Mouse (Mus musculus) cerebral cortex, adult 2 months (tissue): ENCODE data around the gene Galnt2.

Experiments
- WGBS: fragments of 180-500 bp; shearing (Covaris S2); methylation state at CpG from one replicate; pipeline ENCODE4 v1.1.7; 2018; 5-methylcytosine and 5-hydroxymethylcytosine counted together

Galnt2 gene

GRCm38 (mm10) chr8:124370422-124371183, 139.4 kb downstream of the Galnt2 start:
- WGBS: 59% methylated on average over 17 of the region's 17 CpGs

GRCm38 (mm10) chr8:124371410-124372123, 140.4 kb downstream of the Galnt2 start:
- WGBS: 65% methylated on average over 23 of the region's 23 CpGs

DNA sequence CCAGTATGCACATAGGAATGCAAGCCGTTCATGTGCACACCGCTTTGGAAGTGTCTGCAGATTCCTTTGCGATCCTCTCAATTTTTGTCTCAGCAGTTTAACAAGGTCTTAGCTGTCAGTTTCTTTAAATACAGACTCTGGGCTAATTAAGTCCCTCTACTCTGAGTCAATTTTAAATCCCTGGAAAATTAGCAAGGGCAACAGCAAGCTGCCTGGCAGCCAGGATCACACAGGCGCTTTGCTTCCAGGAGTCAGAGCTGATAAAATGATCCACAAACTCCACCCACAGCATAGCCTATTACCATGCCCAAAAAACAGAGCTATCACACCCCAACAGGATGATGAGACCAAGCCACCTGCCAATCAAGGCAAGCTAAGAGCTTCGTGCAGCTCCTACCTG, 142.6 kb downstream of the Galnt2 start:
- WGBS: 44% methylated on average over 5 of the region's 5 CpGs

DNA sequence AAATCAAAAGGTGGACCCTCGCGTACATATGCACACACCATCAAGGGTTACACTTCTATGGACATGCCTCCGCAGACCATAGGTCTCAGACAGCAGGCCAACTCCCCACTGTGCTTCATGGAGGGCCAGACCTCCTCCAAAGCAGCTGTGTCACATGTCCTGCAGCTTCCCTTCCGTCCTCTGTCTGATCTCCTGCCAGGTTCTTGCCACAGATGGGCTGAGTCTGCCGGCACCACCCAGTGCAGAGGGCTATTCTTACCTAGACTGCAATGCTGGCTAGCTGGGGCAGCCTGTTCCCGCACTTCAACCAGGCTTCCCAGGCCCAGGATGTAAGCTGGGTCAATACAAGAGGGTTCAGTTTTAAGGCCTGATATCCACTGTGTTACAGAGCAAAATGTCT, 144.0 kb downstream of the Galnt2 start:
- WGBS: 43% methylated on average over 6 of the region's 6 CpGs

GRCm38 (mm10) chr8:124375727-124376126, 144.5 kb downstream of the Galnt2 start:
- 61% methylated on average over 9 of the region's 9 CpGs for WGBS

GRCm38 (mm10) chr8:124376406-124376805, 145.2 kb downstream of the Galnt2 start:
- 93% methylated on average over 12 of the region's 12 CpGs for WGBS

DNA sequence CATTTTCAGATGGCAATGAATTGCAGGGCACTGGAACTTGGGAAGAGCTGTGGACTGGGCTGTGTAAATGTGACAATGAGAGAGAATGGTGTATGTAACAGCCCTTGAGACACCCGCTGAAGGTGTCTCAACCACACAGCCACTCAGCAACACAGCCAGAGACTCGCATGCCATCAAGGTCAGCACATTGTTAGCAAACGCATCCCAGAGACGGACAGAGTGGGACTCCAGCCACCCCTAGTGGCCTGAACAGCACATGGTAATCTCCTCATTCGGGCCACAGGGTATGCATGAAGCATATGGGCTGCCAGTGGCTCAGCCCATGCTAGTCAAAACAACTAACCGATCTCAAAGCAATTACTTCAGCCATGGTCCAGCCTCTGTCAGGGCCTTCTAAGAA, 148.1 kb downstream of the Galnt2 start:
- WGBS: 61% methylated on average over 6 of the region's 6 CpGs

DNA sequence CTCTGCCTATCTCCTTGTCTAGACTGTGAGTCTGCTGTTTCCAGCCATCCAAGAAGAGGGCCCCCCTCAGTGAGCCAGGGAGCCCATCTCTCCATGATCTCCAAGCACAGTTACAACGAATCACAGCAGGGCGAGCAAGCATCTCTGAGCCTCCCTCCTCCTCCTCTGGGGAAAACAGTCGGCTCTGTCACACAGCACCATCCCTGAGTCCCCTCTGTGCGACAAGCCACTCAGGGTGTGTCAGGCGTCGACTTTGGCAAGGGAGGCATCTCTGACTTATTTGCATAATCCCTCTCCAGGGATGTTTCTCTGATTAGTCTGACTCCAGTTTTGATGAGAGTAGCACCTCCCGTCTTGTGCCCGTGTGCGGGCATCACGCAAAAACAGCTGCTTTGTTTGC, 151.0 kb downstream of the Galnt2 start:
- WGBS: 23% methylated on average over 10 of the region's 10 CpGs

DNA sequence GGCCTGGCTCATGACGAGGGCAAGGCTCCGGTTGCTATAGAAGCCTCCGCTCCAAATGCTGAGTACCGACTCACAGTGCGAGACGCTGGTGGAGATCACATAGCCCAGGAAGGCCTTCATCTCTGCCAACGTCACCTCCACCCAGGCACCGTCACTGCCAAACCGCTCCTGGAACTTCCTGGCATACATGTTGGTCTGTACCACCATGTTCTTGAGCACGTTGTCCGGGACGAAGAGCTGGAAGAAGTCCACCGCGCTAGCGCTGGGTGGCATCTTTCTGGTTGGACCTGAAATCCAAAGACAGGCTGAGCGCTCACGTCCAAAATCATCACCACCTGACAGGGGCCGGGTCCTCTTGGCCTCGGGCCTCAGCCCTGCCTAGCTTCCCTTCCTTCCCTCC, 153.1 kb downstream of the Galnt2 start:
- WGBS: 76% methylated on average over 19 of the region's 19 CpGs

- 47% methylated on average over 23 of the region's 23 CpGs for WGBS
Observed at GRCm38 (mm10) chr8:124386225-124386899, 155.2 kb downstream of the Galnt2 start.

DNA sequence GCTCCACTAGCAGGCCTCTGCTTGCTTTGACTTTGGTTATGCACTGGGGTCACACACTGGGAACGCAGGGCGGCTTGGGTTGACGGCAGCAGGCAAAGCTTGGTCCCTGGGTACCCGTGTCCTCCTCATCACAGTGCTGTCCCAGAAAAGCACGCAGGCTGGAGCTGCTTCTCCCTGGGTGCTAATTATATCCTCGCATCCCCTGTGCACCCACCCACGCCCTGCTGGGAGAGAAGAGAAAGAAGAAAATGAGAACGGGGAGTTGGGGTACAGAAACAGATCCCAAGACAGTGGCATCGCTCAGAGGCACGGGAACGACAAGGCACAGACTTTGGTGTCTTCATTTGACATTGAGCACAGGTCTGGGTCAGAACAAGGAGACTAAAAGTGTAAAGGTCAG, 158.3 kb downstream of the Galnt2 start:
- 35% methylated on average over 11 of the region's 11 CpGs for WGBS

- WGBS: 35% methylated on average over 7 of the region's 7 CpGs
Observed at GRCm38 (mm10) chr8:124391191-124391590, 160.0 kb downstream of the Galnt2 start.

- WGBS: 49% methylated on average over 10 of the region's 10 CpGs
Observed at GRCm38 (mm10) chr8:124392271-124393012, 161.3 kb downstream of the Galnt2 start.

- WGBS: 68% methylated on average over 5 of the region's 5 CpGs
Observed at GRCm38 (mm10) chr8:124393013-124393412, 161.8 kb downstream of the Galnt2 start.

GRCm38 (mm10) chr8:124393927-124394326, 162.7 kb downstream of the Galnt2 start:
- WGBS: 76% methylated on average over 4 of the region's 4 CpGs

GRCm38 (mm10) chr8:124394951-124395350, 163.8 kb downstream of the Galnt2 start:
- 53% methylated on average over 7 of the region's 7 CpGs for WGBS
